Mouse (Mus musculus): Measurements from ENCODE around the gene Plekhg2. TPM values are rescaled to one million over a fixed set of nuclear protein-coding genes. Genes with fewer than 3 reads are reported as not detected.

Plekhg2 gene
- polyA plus RNA-seq, 1 experiment from 2014 or later = 35.6 TPM

- 93% methylated on average over 2 of the region's 2 CpGs for WGBS
- no peak overlapping the region for H3K4me2 ChIP-seq (ENCODE audit: low read length)
Measured at GRCm38 (mm10) chr7:28353267-28353666, 19.1 kb downstream of the Plekhg2 start.

GRCm38 (mm10) chr7:28351676-28352191 lies 20.7 kb downstream of the Plekhg2 start:
- Histone ChIP-seq H3K27ac (replicated peaks in 1 of 2; ENCODE audit: control insufficient read depth in 1 of 2, insufficient read depth in 1 of 2, low read depth in 2 of 2, low read length in 2 of 2) (peak overlapping the region in 1 of 2 experiments; percentile 92; a peak in 2 of 4 replicates), H3K9me3 (ENCODE audit: control insufficient read depth, low read length) (no peaks in the 10 kb centered on the region), H3K27me3 (ENCODE audit: control insufficient read depth, insufficient read depth, low read length) (no peaks in the 10 kb centered on the region), H3K9ac (ENCODE audit: low read length) (peak overlapping the region; percentile 99), H3K4me1 (ENCODE audit: control insufficient read depth in 2 of 2, insufficient read depth in 2 of 2, low read length in 2 of 2) (peaks cover 14 to 24% of the 10 kb centered on the region in 2 experiments), H3K36me3 (ENCODE audit: control insufficient read depth, insufficient read depth, low read length) (peaks cover 38% of the 10 kb centered on the region), H3K4me2 (ENCODE audit: low read length) (peak overlapping the region; percentile 96), H3K4me3 (ENCODE audit: control insufficient read depth in 1 of 2, insufficient read depth in 1 of 2, low read depth in 1 of 2, low read length in 2 of 2) (peak overlapping the region; percentile 90 to 98; a peak in 3 of 4 replicates)
- ATAC-seq (ENCODE audit: insufficient number of reproducible peaks, insufficient read depth, low FRiP score, low read depth) = no peak
- WGBS = 32% methylated on average over 4 of the region's 4 CpGs

More at GRCm38 (mm10) chr7:28353267-28353666, 19.1 kb downstream of the Plekhg2 start:
- H3K36me3 ChIP-seq (ENCODE audit: control insufficient read depth, insufficient read depth, low read length) = peaks cover 38% of the 10 kb centered on the region
- H3K9ac ChIP-seq (ENCODE audit: low read length) = no peak overlapping the region
- peaks cover 27 to 39% of the 10 kb centered on the region in 2 experiments for H3K4me1 ChIP-seq (ENCODE audit: control insufficient read depth in 2 of 2, insufficient read depth in 2 of 2, low read length in 2 of 2)
- no peak for ATAC-seq (ENCODE audit: insufficient number of reproducible peaks, insufficient read depth, low FRiP score, low read depth)
- H3K4me3 ChIP-seq (ENCODE audit: control insufficient read depth in 1 of 2, insufficient read depth in 1 of 2, low read depth in 1 of 2, low read length in 2 of 2) = no peak overlapping the region
- no peaks in the 10 kb centered on the region for H3K27me3 ChIP-seq (ENCODE audit: control insufficient read depth, insufficient read depth, low read length)
- no peaks in the 10 kb centered on the region for H3K9me3 ChIP-seq (ENCODE audit: control insufficient read depth, low read length)
- no peak overlapping the region for H3K27ac ChIP-seq (replicated peaks in 1 of 2; ENCODE audit: control insufficient read depth in 1 of 2, insufficient read depth in 1 of 2, low read depth in 2 of 2, low read length in 2 of 2)

- H3K4me2 ChIP-seq (ENCODE audit: low read length) = peak within 1 kb of the TSS; percentile 96
- peak; percentile 93 for ATAC-seq (ENCODE audit: insufficient number of reproducible peaks, insufficient read depth, low FRiP score, low read depth)
Measured at GRCm38 (mm10) chr7:28350155-28350883, 22.1 kb downstream of the Plekhg2 start, which contains the start of gene Rps16. Gene Rps16, plus strand, starts transcription at chr7:28350652.

GRCm38 (mm10) chr7:28348601-28349000 lies 23.8 kb downstream of the Plekhg2 start:
- Histone ChIP-seq H3K9ac (ENCODE audit: low read length) (no peak overlapping the region), H3K9me3 (ENCODE audit: control insufficient read depth, low read length) (no peaks in the 10 kb centered on the region), H3K27ac (replicated peaks in 1 of 2; ENCODE audit: control insufficient read depth in 1 of 2, insufficient read depth in 1 of 2, low read depth in 2 of 2, low read length in 2 of 2) (no peak overlapping the region), H3K36me3 (ENCODE audit: control insufficient read depth, insufficient read depth, low read length) (peaks cover 21% of the 10 kb centered on the region), H3K27me3 (ENCODE audit: control insufficient read depth, insufficient read depth, low read length) (no peaks in the 10 kb centered on the region), H3K4me3 (ENCODE audit: control insufficient read depth in 1 of 2, insufficient read depth in 1 of 2, low read depth in 1 of 2, low read length in 2 of 2) (no peak overlapping the region), H3K4me2 (ENCODE audit: low read length) (no peak overlapping the region), H3K4me1 (ENCODE audit: control insufficient read depth in 2 of 2, insufficient read depth in 2 of 2, low read length in 2 of 2) (peaks cover 11 to 18% of the 10 kb centered on the region in 2 experiments)
- no peak for ATAC-seq (ENCODE audit: insufficient number of reproducible peaks, insufficient read depth, low FRiP score, low read depth)
- 72% methylated on average over 7 of the region's 7 CpGs for WGBS

More at GRCm38 (mm10) chr7:28350155-28350883, 22.1 kb downstream of the Plekhg2 start, which contains the start of gene Rps16:
- peaks cover 11 to 18% of the 10 kb centered on the region in 2 experiments for H3K4me1 ChIP-seq (ENCODE audit: control insufficient read depth in 2 of 2, insufficient read depth in 2 of 2, low read length in 2 of 2)
- H3K4me3 ChIP-seq (ENCODE audit: control insufficient read depth in 1 of 2, insufficient read depth in 1 of 2, low read depth in 1 of 2, low read length in 2 of 2) = peak within 1 kb of the TSS; percentile 90 to 98
- peaks cover 37% of the 10 kb centered on the region for H3K36me3 ChIP-seq (ENCODE audit: control insufficient read depth, insufficient read depth, low read length)
- no peaks in the 10 kb centered on the region for H3K27me3 ChIP-seq (ENCODE audit: control insufficient read depth, insufficient read depth, low read length)
- H3K9me3 ChIP-seq (ENCODE audit: control insufficient read depth, low read length) = no peaks in the 10 kb centered on the region
- peak within 1 kb of the TSS; percentile 92 to 96 for H3K27ac ChIP-seq (replicated peaks in 1 of 2; ENCODE audit: control insufficient read depth in 1 of 2, insufficient read depth in 1 of 2, low read depth in 2 of 2, low read length in 2 of 2)
- H3K9ac ChIP-seq (ENCODE audit: low read length) = peak within 1 kb of the TSS; percentile 99
- under 1% methylated on average over 46 of the region's 50 CpGs for WGBS

- H3K27ac ChIP-seq (replicated peaks in 1 of 2; ENCODE audit: control insufficient read depth in 1 of 2, insufficient read depth in 1 of 2, low read depth in 2 of 2, low read length in 2 of 2) = no peak overlapping the region
- no peaks in the 10 kb centered on the region for H3K27me3 ChIP-seq (ENCODE audit: control insufficient read depth, insufficient read depth, low read length)
- WGBS = 53% methylated on average over 3 of the region's 3 CpGs
- H3K4me1 ChIP-seq (ENCODE audit: control insufficient read depth in 2 of 2, insufficient read depth in 2 of 2, low read length in 2 of 2) = peaks cover 11 to 18% of the 10 kb centered on the region in 2 experiments
- H3K9me3 ChIP-seq (ENCODE audit: control insufficient read depth, low read length) = no peaks in the 10 kb centered on the region
- no peak for ATAC-seq (ENCODE audit: insufficient number of reproducible peaks, insufficient read depth, low FRiP score, low read depth)
- H3K9ac ChIP-seq (ENCODE audit: low read length) = no peak overlapping the region
- peaks cover 13% of the 10 kb centered on the region for H3K36me3 ChIP-seq (ENCODE audit: control insufficient read depth, insufficient read depth, low read length)
- no peak overlapping the region for H3K4me3 ChIP-seq (ENCODE audit: control insufficient read depth in 1 of 2, insufficient read depth in 1 of 2, low read depth in 1 of 2, low read length in 2 of 2)
- no peak overlapping the region for H3K4me2 ChIP-seq (ENCODE audit: low read length)
Measured at GRCm38 (mm10) chr7:28347746-28348145, 24.7 kb downstream of the Plekhg2 start.

GRCm38 (mm10) chr7:28344637-28345036 lies 27.8 kb downstream of the Plekhg2 start:
- Histone ChIP-seq H3K27me3 (ENCODE audit: control insufficient read depth, insufficient read depth, low read length) (no peaks in the 10 kb centered on the region), H3K4me2 (ENCODE audit: low read length) (no peak overlapping the region), H3K27ac (replicated peaks in 1 of 2; ENCODE audit: control insufficient read depth in 1 of 2, insufficient read depth in 1 of 2, low read depth in 2 of 2, low read length in 2 of 2) (no peak overlapping the region), H3K4me1 (ENCODE audit: control insufficient read depth in 2 of 2, insufficient read depth in 2 of 2, low read length in 2 of 2) (peaks cover 4 to 5% of the 10 kb centered on the region in 2 experiments), H3K9me3 (ENCODE audit: control insufficient read depth, low read length) (no peaks in the 10 kb centered on the region), H3K36me3 (ENCODE audit: control insufficient read depth, insufficient read depth, low read length) (no peaks in the 10 kb centered on the region), H3K9ac (ENCODE audit: low read length) (no peak overlapping the region), H3K4me3 (ENCODE audit: control insufficient read depth in 1 of 2, insufficient read depth in 1 of 2, low read depth in 1 of 2, low read length in 2 of 2) (no peak overlapping the region)
- WGBS = 10% methylated on average over 4 of the region's 4 CpGs
- ATAC-seq (ENCODE audit: insufficient number of reproducible peaks, insufficient read depth, low FRiP score, low read depth) = no peak

- H3K36me3 ChIP-seq (ENCODE audit: control insufficient read depth, insufficient read depth, low read length) = no peaks in the 10 kb centered on the region
- no peaks in the 10 kb centered on the region for H3K9me3 ChIP-seq (ENCODE audit: control insufficient read depth, low read length)
- no peak overlapping the region for H3K9ac ChIP-seq (ENCODE audit: low read length)
- H3K4me1 ChIP-seq (ENCODE audit: control insufficient read depth in 2 of 2, insufficient read depth in 2 of 2, low read length in 2 of 2) = peaks cover 0 to 3% of the 10 kb centered on the region in 2 experiments; a peak in 2 of 4 replicates
- no peak overlapping the region for H3K4me2 ChIP-seq (ENCODE audit: low read length)
- no peak for ATAC-seq (ENCODE audit: insufficient number of reproducible peaks, insufficient read depth, low FRiP score, low read depth)
- 42% methylated on average over 7 of the region's 7 CpGs for WGBS
- no peaks in the 10 kb centered on the region for H3K27me3 ChIP-seq (ENCODE audit: control insufficient read depth, insufficient read depth, low read length)
- H3K4me3 ChIP-seq (ENCODE audit: control insufficient read depth in 1 of 2, insufficient read depth in 1 of 2, low read depth in 1 of 2, low read length in 2 of 2) = no peak overlapping the region
- H3K27ac ChIP-seq (replicated peaks in 1 of 2; ENCODE audit: control insufficient read depth in 1 of 2, insufficient read depth in 1 of 2, low read depth in 2 of 2, low read length in 2 of 2) = 0 out of 4 replicates have a peak overlapping the region, but pooled peaks of 1 of the 2 experiments have one; percentile 16
Measured at GRCm38 (mm10) chr7:28341381-28341780, 31.0 kb downstream of the Plekhg2 start.
